Mouse (Mus musculus) hindbrain, embryonic 15.5 days (tissue): ENCODE measurements at regions not wholly inside any gene's neighbourhood (a gene's known extent, or its start where the extent isn't known, plus 50 kb on each side); places are given as distances from the start of the nearest gene placed in this dataset.

Source experiments
- ATAC-seq: fragments of 200-750 bp; cut with Nextera tagmentation; 2 replicates; pipeline ENCODE4 v1.8.0; 2017; ENCODE audit warnings: low read depth, moderate number of reproducible peaks, moderate TSS enrichment; ENCODE audit not compliant: low FRiP score
- H3K27ac ChIP-seq: fragments of 300-500 bp; sonication (generic); replicated peaks from 2 replicates; pipeline ENCODE4 v1.5.1; 2015; ENCODE audit warnings: mild to moderate bottlenecking, inconsistent platforms
- H3K27me3 ChIP-seq: fragments of 300-500 bp; sonication (generic); 2 replicates; pipeline ENCODE4 v1.6.1; 2015; ENCODE audit warnings: control low read depth, inconsistent platforms
- H3K36me3 ChIP-seq: fragments of 300-500 bp; sonication (generic); 2 replicates; pipeline ENCODE4 v1.6.1; 2015; ENCODE audit warnings: control low read depth, inconsistent platforms
- H3K4me1 ChIP-seq: fragments of 300-500 bp; sonication (generic); replicated peaks from 2 replicates; pipeline ENCODE4 v1.6.1; 2015; ENCODE audit warnings: control low read depth, inconsistent platforms
- H3K4me2 ChIP-seq: fragments of 300-500 bp; sonication (generic); 2 replicates; pipeline ENCODE4 v1.6.1; 2015; ENCODE audit warnings: moderate library complexity, mild to moderate bottlenecking, inconsistent platforms
- H3K4me3 ChIP-seq: fragments of 300-500 bp; sonication (generic); 2 replicates; pipeline ENCODE4 v1.5.1; 2015; ENCODE audit warnings: mild to moderate bottlenecking, inconsistent platforms
- H3K9ac ChIP-seq: fragments of 300-500 bp; sonication (generic); 2 replicates; pipeline ENCODE4 v1.6.1; 2015; ENCODE audit warnings: inconsistent platforms
- H3K9me3 ChIP-seq: fragments of 300-500 bp; sonication (generic); 2 replicates; pipeline ENCODE4 v1.6.1; 2016; ENCODE audit warnings: control low read depth, inconsistent platforms
- WGBS: fragments of 180-500 bp; shearing (Covaris S2); methylation state at CpG from one replicate; pipeline ENCODE4 v1.1.7; 2015; 5-methylcytosine and 5-hydroxymethylcytosine counted together

DNA sequence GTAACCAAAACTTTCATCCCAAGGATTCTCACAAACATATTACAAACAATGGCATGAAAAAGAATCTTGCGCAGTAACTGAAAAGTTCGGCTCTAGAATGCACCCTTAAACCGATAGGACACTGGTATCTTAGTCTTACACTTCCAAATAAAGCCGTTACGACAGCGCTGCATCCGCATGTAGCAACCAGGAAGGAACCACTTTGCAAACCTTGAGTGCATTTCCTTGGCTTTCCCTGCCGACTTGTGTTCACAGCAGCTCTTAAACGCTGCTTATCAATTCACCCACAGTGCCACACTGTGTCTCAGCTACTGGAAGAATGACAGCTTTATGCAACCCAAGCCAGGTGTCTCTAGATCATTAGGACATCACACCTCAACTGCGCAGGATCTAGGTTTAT is 202.3 kb upstream of the Arid1b start:
- Histone ChIP-seq H3K36me3 (no peaks in the 10 kb centered on the region), H3K4me2 (no peak overlapping the region), H3K4me3 (no peak overlapping the region), H3K27ac (no peak overlapping the region), H3K27me3 (no peaks in the 10 kb centered on the region), H3K4me1 (no peaks in the 10 kb centered on the region), H3K9me3 (no peaks in the 10 kb centered on the region), H3K9ac (no peak overlapping the region)
- 87% methylated on average over 10 of the region's 10 CpGs for WGBS
- ATAC-seq: no peak

DNA sequence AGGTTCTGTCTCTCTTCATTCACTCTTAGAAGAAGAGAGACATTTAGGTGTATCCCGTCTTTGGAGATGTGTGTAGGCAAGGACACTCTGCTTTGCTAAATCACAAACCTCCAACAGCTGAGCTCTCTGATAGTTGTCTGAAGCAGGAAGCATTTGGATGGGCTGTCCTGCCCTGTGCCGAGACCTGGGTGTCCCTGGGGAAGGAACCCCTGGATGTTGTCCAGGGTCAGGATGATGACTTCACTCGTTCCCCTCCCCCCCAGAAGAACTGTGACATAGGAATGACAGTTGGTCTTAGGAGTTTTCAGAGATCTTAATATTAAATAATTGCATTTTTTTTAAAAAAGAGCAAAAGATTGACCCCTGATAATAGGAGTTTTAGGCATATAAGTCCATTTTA is 197.9 kb upstream of the Arid1b start:
- Histone ChIP-seq H3K36me3 (no peaks in the 10 kb centered on the region), H3K4me1 (no peaks in the 10 kb centered on the region), H3K27ac (no peak overlapping the region), H3K4me3 (no peak overlapping the region), H3K4me2 (no peak overlapping the region), H3K9me3 (no peaks in the 10 kb centered on the region), H3K9ac (no peak overlapping the region), H3K27me3 (no peaks in the 10 kb centered on the region)
- WGBS: 80% methylated on average over 3 of the region's 3 CpGs
- ATAC-seq: no peak

GRCm38 (mm10) chr17:4804013-4804412 is 190.1 kb upstream of the Arid1b start:
- H3K27ac ChIP-seq: no peak overlapping the region
- no peak overlapping the region for H3K4me2 ChIP-seq
- no peak overlapping the region for H3K9ac ChIP-seq
- ATAC-seq: no peak
- no peaks in the 10 kb centered on the region; the same call in 1 of the 2 replicates for H3K4me1 ChIP-seq
- no peaks in the 10 kb centered on the region for H3K36me3 ChIP-seq
- no peak overlapping the region for H3K4me3 ChIP-seq
- WGBS: 77% methylated on average over 4 of the region's 4 CpGs
- no peaks in the 10 kb centered on the region for H3K9me3 ChIP-seq
- no peaks in the 10 kb centered on the region for H3K27me3 ChIP-seq

DNA sequence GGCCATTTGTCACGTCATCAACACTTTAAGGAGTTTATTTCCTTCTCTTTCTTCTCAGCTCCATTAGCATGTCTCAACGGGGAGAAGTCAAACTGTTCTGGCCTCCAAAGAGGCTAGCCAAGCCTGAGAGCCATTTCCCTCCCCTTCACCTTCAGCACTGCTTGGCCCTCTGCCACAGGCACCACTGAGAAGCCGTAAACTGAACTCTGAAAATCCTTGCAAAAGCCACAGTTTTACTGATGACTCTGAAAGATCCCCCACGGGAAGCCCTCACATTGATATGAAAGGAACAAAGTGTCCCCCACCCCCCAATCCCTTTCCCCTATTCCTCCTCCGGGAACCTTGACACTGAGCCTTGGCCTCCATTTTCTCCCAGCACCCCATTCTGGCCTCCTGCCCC is 188.1 kb upstream of the Arid1b start:
- Histone ChIP-seq H3K4me1 (no peaks in the 10 kb centered on the region; the same call in 1 of the 2 replicates), H3K36me3 (no peaks in the 10 kb centered on the region), H3K4me3 (no peak overlapping the region), H3K4me2 (no peak overlapping the region), H3K27ac (no peak overlapping the region), H3K9ac (no peak overlapping the region), H3K9me3 (no peaks in the 10 kb centered on the region), H3K27me3 (no peaks in the 10 kb centered on the region)
- ATAC-seq: no peak
- 49% methylated on average over 5 of the region's 5 CpGs for WGBS

GRCm38 (mm10) chr17:4808926-4809325 is 185.2 kb upstream of the Arid1b start:
- H3K27me3 ChIP-seq: no peaks in the 10 kb centered on the region
- no peaks in the 10 kb centered on the region for H3K36me3 ChIP-seq
- 94% methylated on average over 3 of the region's 3 CpGs for WGBS

GRCm38 (mm10) chr17:4813232-4813631 is 180.9 kb upstream of the Arid1b start:
- WGBS: 97% methylated on average over 3 of the region's 3 CpGs

More at GRCm38 (mm10) chr17:4808926-4809325, 185.2 kb upstream of the Arid1b start:
- no peak overlapping the region for H3K4me3 ChIP-seq
- no peaks in the 10 kb centered on the region for H3K9me3 ChIP-seq
- H3K4me2 ChIP-seq: no peak overlapping the region
- H3K4me1 ChIP-seq: no peaks in the 10 kb centered on the region; the same call in 1 of the 2 replicates
- no peak overlapping the region for H3K27ac ChIP-seq
- H3K9ac ChIP-seq: no peak overlapping the region
- no peak for ATAC-seq

GRCm38 (mm10) chr17:4813666-4814065 is 180.5 kb upstream of the Arid1b start:
- no peaks in the 10 kb centered on the region for H3K36me3 ChIP-seq
- ATAC-seq: no peak

More at GRCm38 (mm10) chr17:4813232-4813631, 180.9 kb upstream of the Arid1b start:
- Histone ChIP-seq H3K27me3 (no peaks in the 10 kb centered on the region), H3K9ac (no peak overlapping the region), H3K4me1 (no peaks in the 10 kb centered on the region), H3K36me3 (no peaks in the 10 kb centered on the region), H3K4me2 (no peak overlapping the region), H3K4me3 (no peak overlapping the region), H3K9me3 (no peaks in the 10 kb centered on the region), H3K27ac (no peak overlapping the region)
- no peak for ATAC-seq

GRCm38 (mm10) chr17:4825221-4825895 is 168.8 kb upstream of the Arid1b start:
- WGBS: 81% methylated on average over 8 of the region's 8 CpGs
- no peak for ATAC-seq
- H3K9ac ChIP-seq: no peak overlapping the region

More at GRCm38 (mm10) chr17:4813666-4814065, 180.5 kb upstream of the Arid1b start:
- no peaks in the 10 kb centered on the region for H3K27me3 ChIP-seq
- no peak overlapping the region for H3K9ac ChIP-seq
- no peak overlapping the region for H3K4me3 ChIP-seq
- no peaks in the 10 kb centered on the region for H3K9me3 ChIP-seq
- WGBS: 81% methylated on average over 6 of the region's 6 CpGs
- H3K27ac ChIP-seq: no peak overlapping the region
- H3K4me2 ChIP-seq: no peak overlapping the region
- no peaks in the 10 kb centered on the region for H3K4me1 ChIP-seq

GRCm38 (mm10) chr17:4834065-4834464 is 160.1 kb upstream of the Arid1b start:
- H3K27me3 ChIP-seq: no peaks in the 10 kb centered on the region
- peaks cover 8% of the 10 kb centered on the region; the same call in 1 of the 2 replicates for H3K4me1 ChIP-seq
- no peak overlapping the region for H3K27ac ChIP-seq
- no peak overlapping the region for H3K9ac ChIP-seq
- H3K9me3 ChIP-seq: no peaks in the 10 kb centered on the region
- no peak overlapping the region for H3K4me3 ChIP-seq
- ATAC-seq: no peak
- 74% methylated on average over 7 of the region's 7 CpGs for WGBS
- H3K36me3 ChIP-seq: no peaks in the 10 kb centered on the region
- no peak overlapping the region for H3K4me2 ChIP-seq

More at GRCm38 (mm10) chr17:4825221-4825895, 168.8 kb upstream of the Arid1b start:
- no peaks in the 10 kb centered on the region for H3K36me3 ChIP-seq
- no peaks in the 10 kb centered on the region for H3K9me3 ChIP-seq
- no peak overlapping the region for H3K4me2 ChIP-seq
- no peak overlapping the region for H3K27ac ChIP-seq
- no peak overlapping the region for H3K4me3 ChIP-seq
- H3K4me1 ChIP-seq: no peaks in the 10 kb centered on the region
- H3K27me3 ChIP-seq: no peaks in the 10 kb centered on the region

GRCm38 (mm10) chr17:4834571-4834970 is 159.6 kb upstream of the Arid1b start:
- Histone ChIP-seq H3K36me3 (no peaks in the 10 kb centered on the region), H3K4me3 (no peak overlapping the region), H3K27ac (no peak overlapping the region), H3K9me3 (no peaks in the 10 kb centered on the region), H3K27me3 (no peaks in the 10 kb centered on the region), H3K4me2 (no peak overlapping the region), H3K4me1 (peaks cover 8% of the 10 kb centered on the region; the same call in 1 of the 2 replicates), H3K9ac (no peak overlapping the region)
- WGBS: 29% methylated on average over 7 of the region's 7 CpGs
- no peak for ATAC-seq

- 61% methylated on average over 8 of the region's 8 CpGs for WGBS
- Histone ChIP-seq H3K4me3 (no peak overlapping the region), H3K36me3 (no peaks in the 10 kb centered on the region), H3K9ac (no peak overlapping the region), H3K27me3 (no peaks in the 10 kb centered on the region), H3K4me2 (no peak overlapping the region), H3K9me3 (no peaks in the 10 kb centered on the region), H3K27ac (no peak overlapping the region), H3K4me1 (peaks cover 8% of the 10 kb centered on the region; the same call in 1 of the 2 replicates)
- no peak for ATAC-seq
Observed at GRCm38 (mm10) chr17:4835065-4835705, 158.9 kb upstream of the Arid1b start.

DNA sequence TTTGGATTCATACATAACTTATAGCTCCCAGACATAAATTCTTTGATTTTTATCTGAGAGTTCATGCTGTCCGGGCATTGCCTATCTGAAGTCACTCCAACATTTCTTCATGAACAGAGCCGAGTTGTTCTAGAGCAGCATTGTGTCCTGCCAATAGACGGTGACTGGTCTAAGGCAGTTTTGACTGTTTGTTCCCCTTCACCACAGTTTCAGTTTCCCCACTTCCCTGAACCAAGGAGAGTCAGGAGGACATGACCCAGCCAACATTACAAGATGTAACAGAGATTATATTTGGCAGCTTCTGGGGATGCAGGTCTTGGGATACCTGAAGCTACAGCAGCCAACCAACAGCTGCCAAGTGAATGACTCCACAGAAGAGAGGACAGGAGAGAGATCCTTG is 154.0 kb upstream of the Arid1b start:
- Histone ChIP-seq H3K4me3 (no peak overlapping the region), H3K9ac (no peak overlapping the region), H3K27ac (no peak overlapping the region), H3K36me3 (no peaks in the 10 kb centered on the region), H3K27me3 (no peaks in the 10 kb centered on the region), H3K4me2 (no peak overlapping the region), H3K9me3 (no peaks in the 10 kb centered on the region), H3K4me1 (peaks cover 1% of the 10 kb centered on the region; the same call in 1 of the 2 replicates)
- 94% methylated on average over 3 of the region's 3 CpGs for WGBS
- ATAC-seq: no peak
